Mouse (Mus musculus) lung, postnatal 4 days (tissue): ENCODE measurements around the gene Sap18b.
"Not testable (repeated sequence)": the region's sequence is repeated elsewhere in the genome, so short reads cannot be mapped to it uniquely, and the experiment has no call there.

ENCODE experiments used
- DNase-seq, 2 experiments: peaks; one replicate each; pipeline ENCODE4 v3.0.0; 2021

Sap18b gene

GRCm38 (mm10) chr8:95822699-95823098 lies 2.4 kb upstream of the Sap18b start:
- no peak for DNase-seq

DNA sequence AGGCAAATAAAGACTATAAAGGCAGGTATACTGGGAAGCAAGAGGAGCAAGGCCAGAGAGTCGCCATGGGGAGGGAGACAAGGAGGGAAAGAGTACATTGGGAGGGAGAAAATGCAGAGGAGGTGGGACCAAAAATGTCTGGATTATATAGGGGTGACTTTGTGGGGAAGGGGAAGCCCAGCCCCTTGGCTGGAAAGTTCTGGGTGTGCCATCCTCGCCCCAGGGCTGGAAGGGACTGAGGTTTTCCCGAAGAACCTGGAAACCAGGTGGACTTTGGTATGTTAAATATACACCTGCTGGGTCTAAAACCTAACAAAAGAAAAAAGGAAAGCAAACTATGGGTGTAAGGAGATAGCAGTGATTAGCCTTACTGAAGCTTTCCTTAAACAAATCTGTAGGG lies 5.0 kb downstream of the Sap18b start:
- no peak for DNase-seq

DNA sequence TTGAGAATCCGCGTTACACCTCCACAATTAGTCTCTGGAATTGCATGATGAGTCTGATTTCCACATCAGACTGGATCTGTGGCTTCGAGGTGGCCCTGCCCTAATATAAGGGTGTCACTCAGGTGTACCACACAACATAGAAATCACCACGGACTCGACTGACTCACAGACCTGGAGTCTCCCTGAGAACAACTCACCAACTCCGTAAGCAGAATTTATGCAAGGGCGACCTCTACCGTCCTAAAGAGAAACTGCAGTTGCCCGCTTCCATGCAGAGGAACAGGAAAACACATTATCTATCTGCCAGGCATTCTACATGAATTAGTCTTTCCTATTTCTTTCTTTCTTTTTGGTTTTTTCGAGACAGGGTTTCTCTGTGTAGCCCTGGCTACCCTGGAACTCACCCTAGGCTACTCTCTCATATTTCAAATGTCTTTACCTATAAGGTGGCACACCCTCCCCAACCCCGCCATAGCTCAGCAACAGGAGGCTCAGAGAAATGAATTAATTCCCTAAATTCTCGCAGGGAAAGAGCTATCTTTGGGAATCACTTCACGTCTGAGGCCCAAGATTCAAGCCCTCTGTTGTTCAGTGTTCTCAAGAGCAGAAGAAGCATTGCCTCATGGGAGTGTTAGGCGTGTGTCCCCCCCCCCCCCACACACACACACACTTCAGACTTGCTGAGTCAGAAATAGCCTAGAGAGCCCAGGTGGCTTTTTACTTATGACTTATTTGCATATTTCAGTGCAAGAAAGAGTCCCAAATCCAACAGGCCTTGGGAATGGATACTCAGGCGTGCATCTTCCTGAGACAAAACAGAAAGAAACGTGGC lies 7.7 kb downstream of the Sap18b start:
- peak; percentile 72 to 88 for DNase-seq

DNA sequence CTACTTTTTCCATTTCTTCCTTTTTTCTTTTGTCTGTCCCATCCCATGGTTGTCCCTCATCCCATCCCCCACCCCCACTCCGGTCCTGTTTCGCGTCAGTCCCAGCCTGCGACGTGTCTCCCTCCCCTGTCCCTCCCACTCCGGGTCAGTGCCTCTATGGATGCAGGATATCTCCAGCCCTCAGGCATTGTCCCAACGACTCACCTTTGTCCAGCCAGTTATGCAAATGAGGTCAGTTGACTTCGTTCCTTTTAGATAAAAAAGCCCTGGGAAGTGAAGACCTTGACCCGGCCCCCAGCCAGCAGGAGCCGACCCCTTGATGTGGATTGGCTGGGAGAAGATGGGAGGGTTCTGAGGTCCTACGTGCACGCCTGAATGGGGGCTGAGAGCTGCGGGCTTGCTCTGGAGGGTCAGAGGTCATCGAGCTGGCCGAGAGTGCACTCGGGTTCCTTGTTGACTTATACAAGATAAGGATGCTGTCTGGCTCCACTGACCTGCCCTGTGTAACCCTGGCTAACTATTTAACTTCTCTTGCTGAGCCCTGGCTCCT lies 8.4 kb downstream of the Sap18b start:
- DNase-seq = peak; percentile 15 to 32

DNA sequence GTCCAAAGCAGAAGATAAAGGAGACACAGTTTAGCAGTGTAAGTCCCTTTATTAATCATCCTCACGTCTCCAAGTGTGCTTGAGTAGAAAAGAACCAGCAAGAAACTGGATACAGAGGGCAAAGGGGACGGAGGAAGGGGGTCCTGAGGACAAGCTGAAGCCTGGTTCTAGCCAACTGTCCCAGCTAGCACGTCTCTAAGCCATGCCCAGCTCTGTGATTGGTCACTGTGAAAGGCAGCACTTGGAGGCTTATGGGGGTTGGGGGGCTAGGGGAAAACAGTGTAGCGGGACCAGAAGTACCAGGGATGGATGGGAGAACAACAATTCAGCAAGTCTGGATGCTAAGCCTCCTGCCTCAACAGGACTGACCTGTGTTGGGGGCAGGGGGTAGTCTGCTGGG lies 10.7 kb downstream of the Sap18b start:
- DNase-seq = no peak

DNA sequence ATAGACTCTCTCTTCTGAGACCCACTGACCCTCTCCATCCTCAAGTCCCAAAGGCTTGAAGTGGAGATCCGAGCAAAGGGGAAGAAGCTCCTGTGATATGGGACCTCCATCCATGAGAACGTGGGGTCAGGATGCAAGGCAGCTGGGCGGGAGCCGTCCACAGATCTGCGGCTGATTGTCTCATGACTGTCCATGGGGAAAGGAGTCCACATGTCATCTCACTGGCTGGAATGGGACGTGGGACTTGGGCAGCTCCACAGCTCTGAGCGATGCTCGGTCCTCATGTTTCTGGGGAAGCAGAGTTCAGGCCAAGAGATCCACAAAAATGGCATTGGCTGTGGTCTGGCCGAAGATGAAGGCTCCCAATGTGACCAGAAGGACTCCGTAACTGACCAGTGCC lies 12.1 kb downstream of the Sap18b start:
- no peak for DNase-seq

- no peak for DNase-seq
These were observed 14.1 kb downstream of the Sap18b start for GRCm38 (mm10) chr8:95839289-95839688.

DNA sequence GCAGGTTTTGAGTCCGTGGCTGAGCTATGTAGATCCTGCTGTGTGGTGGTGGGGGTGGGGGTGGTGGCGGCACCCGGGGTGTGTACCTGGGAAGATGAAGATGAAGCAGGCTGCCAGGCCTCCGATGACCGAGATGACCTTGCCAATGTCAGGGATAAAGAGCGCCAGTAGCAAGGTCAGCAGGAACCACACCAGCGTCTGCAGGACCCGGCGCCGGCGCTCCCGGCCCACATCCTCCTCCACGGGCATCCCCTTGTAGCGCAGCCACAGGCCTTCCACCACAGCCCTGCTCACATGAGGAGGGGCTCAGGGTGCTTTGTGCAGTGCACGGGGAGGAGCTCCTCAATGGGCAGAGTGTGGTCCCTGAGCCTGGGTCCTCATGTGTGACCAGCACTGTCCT lies 16.3 kb downstream of the Sap18b start:
- DNase-seq = no peak

- DNase-seq = no peak
These were observed 18.8 kb downstream of the Sap18b start for GRCm38 (mm10) chr8:95843968-95844367.

GRCm38 (mm10) chr8:95845026-95845425 lies 19.9 kb downstream of the Sap18b start:
- no peak for DNase-seq

GRCm38 (mm10) chr8:95848061-95848551 lies 23.0 kb downstream of the Sap18b start:
- no peak for DNase-seq

- DNase-seq = no peak
These were observed 23.8 kb downstream of the Sap18b start for GRCm38 (mm10) chr8:95848734-95849464.

DNA sequence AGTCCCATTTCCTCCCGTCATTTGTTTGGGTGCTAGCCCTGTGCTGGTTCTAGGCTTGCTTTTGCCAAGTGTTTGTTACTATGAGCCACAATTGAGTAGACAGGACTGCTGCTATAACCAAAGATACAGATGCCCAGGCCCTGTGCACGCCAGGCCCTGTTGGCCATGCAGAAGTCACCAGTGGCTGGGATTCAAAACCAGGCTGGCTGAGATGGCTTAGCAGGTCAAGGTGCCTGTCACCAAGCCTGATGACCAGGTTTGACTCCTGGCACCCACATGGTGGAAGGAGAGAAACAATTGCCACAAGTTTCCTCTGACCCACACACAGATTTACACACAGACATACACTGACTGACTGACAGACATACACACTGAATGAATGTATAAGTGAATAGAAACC lies 25.2 kb downstream of the Sap18b start:
- no peak for DNase-seq

DNA sequence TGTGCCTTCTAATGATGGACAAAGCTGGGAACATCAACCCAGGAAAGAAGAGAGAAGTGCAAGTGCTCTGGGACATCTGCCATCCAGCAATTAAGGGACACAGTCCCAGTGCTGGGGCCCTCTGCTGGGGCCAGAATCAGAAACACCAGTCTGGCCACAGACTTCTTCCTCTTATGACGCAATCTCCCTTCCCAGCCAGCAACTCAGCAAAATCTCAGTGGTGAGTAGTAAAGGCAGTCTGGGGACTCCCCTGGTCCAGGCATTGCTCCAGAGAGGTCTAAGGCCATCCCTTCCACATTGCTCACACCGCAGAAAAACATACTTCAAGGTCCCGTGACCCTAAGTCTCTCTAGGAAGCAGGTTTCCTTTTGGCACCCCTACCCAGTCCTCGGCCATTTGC lies 27.1 kb downstream of the Sap18b start:
- DNase-seq = peak; percentile 44 to 55

GRCm38 (mm10) chr8:95853102-95853843 lies 28.1 kb downstream of the Sap18b start, which contains the start of gene Slc38a7:
Gene Slc38a7, minus strand, starts transcription at chr8:95853539.
- DNase-seq = peak; percentile 77 to 78

- DNase-seq = no peak
These were observed 29.0 kb downstream of the Sap18b start for GRCm38 (mm10) chr8:95854174-95854573.

DNA sequence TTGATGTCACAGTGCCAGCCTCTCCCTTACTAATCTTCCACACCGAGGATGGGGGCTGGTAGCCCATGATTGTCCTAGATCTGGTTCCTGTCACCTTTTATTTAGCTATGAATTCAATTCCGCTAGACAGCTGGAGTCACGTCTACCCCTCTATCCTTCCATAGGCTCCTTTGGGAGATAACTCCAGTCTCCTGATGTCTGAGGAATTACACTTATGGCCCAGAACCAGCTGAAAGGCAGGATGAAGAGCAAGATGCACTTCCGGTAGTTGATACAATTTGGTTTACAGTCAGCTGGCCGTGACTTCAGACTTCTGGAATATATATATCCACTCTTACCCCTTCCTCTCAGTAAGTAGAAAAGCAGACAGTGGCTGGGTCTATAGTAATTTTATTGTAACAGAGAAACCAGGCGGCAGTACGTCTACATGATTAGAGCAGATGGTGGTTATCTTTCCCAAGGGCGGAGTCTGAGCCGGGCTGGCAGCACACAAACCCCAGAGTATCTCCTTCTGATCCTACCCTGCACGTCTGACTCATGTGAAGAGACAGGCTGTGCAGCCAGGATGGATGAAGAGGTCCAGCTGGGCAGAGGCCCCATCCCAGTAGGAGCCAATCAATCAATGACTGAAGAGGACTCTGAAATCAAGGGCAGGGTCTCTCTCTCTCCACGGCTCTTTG lies 38.8 kb downstream of the Sap18b start:
- DNase-seq = not testable (repeated sequence)

DNA sequence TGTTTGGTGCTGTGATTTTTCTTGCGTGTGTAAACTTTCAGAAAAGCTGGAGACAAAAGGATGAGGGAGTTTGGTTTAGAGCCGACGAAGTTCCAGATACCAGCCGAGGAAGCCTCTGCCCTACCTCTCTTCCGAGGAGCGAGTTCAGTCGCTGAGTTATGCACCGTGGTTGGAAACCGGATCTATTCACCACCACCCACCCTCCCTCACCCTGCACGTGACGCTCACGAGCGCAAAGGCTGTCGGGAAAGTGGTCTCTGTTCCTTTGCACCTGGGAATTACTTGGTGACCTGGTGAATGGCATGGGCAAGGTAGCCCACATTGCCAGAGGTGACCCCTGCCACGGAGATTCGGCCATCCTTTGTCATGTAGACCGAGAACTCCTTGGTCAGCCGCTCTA lies 39.7 kb downstream of the Sap18b start:
- not testable (repeated sequence) for DNase-seq

DNA sequence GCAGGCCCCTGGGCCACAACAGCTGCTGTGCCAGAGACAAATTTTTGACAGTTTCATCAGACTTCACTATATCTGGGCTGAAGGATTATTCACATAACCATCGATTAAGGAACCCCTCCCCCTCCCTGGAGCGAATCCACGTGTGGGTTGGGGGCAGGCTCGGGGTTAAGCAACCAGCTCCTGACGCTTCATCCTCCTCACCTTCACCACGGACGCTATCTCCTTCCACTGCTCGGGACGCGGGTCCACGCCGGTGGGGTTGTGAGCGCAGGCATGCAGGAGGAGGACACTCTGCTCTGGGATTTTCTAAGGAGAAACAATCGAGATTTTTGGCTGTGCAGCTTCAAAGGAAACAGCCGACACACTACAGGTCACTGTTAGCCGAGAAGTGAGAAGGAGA lies 46.5 kb downstream of the Sap18b start:
- DNase-seq = no peak

DNA sequence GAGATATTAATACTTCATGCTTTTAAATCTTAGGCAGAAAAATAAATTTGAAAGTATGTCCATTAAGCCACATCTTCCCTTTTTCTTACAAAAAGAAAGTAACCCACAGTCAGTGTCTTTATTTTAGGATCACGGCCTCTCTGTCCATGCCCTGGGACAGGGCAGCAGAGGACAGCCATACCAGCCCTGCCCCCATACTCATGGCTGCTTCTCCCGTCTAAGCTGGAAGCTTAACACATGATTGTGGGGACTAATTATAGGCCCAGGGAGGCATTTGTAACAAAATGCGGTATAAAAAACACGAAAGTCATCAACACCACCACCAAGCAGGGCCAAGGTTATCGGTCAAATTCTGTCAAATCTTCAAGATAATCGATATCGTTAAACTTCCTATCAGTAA lies 50.1 kb downstream of the Sap18b start:
- DNase-seq = no peak
